Mouse (Mus musculus) liver, adult 2 months (tissue): ENCODE results near the gene Alyref.

Experiments used
- CTCF ChIP-seq: fragments of 200-500 bp; IDR thresholded peaks from 2 replicates; pipeline ENCODE4 v1.5.1; 2011; ENCODE audit warnings: low read depth, low read length, control low read depth
- POLR2A ChIP-seq: fragments of 200-500 bp; IDR thresholded peaks from 2 replicates; pipeline ENCODE4 v1.6.1; 2011; ENCODE audit warnings: low read length, control low read depth; ENCODE audit not compliant: insufficient read depth; ENCODE audit errors: extremely low read depth

DNA sequence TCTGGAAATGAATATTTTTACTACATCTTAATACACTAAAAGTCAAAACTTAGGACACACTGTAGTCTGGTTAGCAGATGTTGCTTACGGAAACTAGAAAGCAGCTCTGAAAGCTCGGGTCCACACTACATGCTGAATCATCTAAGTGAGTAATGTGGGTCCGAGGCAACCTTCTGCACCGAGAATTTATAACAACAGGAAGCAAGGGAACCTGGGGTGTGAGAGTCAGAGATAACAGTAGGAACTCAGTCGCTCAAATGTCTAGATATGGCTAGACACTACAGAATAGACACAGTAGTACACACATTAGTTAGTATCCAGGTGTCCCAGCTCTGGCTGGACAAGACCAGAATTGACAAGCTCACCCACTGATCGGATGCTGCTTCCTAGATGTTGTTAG is 9.6 kb downstream of the Alyref start:
- TF ChIP-seq CTCF: no peak
- no peak for TF ChIP-seq POLR2A
